Mouse (Mus musculus) left cerebral cortex, postnatal 36 days (tissue): ENCODE results near the gene Strada. TPM values are rescaled to one million over a fixed set of nuclear protein-coding genes. Genes with fewer than 3 reads are reported as not detected.
A peak's percentile ranks its signal among the peaks of the same experiment; 100 is the strongest.
"Not testable (repeated sequence)": the region's sequence is repeated elsewhere in the genome, so short reads cannot be mapped to it uniquely, and the experiment has no call there.

Experiments used
- DNase-seq, 2 experiments: peaks; one replicate each; pipeline ENCODE4 v3.0.0; 2021 to 2022; ENCODE audit warnings: low spot score in 2 of 2, mixed read lengths in 1 of 2
- intact Hi-C: fragments of 180-260 bp; cut with DNase I; formaldehyde crosslinking; loops from one replicate; pipeline ENCODE4 v1.15.1; 2025
- total RNA-seq, 2 experiments: library from RNA; stranded (reverse); gene quantifications; 2 replicates each; pipeline ENCODE4 v1.2.3; 2021

Strada gene
- total RNA-seq, 2 experiments from 2014 or later, result 26.6 to 31.2 TPM

DNA sequence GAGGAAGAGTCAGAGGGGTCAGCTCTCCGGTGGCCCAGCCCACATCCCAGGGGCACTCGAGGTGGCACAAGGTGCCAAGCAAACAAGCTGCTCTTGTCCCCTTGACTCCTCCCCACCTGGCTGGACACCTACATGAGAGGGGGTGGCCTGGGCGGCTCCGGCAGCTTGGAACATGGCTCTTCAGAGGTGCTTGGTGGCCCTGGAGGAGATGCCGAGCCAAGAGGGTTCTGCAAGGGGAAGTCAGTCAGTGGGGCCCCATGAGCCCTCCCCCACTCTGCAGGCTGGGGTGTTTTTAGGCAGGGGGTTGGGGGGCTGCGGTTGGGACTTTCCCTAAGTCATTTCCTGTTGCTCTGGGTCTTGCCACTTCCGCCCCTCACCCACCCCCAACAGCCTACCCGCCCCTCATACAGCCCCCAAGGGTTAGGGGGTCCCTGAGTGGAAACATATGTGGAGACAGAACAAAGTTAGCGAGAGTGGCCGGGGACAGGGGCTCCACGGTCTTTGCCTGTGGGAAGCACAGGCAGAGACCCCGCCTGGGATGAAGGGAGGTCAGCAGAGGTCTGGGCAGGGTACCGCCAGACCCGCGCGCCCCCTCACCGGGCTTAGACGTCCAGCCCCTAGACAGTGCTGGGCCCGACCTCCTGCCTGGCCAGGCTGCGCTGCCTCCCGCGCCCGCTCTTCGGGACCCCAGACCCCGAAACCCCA is 42.6 kb downstream of the Strada start:
- intact Hi-C loops, result loop anchor here (1.0 to 5.0 kb wide), 2 partner anchors 35 to 73 kb away; no protein-coding TSS in a partner anchor
- DNase-seq, result peak; percentile 48 to 57

DNA sequence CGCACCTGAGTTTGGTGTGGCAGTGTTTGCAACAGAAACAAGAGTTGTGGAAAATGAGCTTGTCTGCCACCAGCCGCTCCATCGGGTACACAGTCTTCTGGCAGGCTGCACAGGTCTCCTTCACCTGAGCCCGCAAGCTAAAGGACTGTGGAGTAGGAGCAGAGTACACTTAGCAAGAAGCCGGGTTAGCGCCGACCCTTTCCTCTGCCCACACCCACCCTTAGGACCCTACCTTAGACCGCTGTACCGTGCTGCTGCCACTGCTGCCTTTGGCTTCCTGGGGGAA is 43.1 kb downstream of the Strada start:
- intact Hi-C loops, result loop anchor here (1.0 to 5.0 kb wide), 2 partner anchors 35 to 73 kb away; no protein-coding TSS in a partner anchor
- no peak for DNase-seq

GRCm38 (mm10) chr11:106158081-106158929 is 43.7 kb downstream of the Strada start:
- intact Hi-C loops, result loop anchor here (5.0 kb wide), 1 partner anchor 74 kb away; no protein-coding TSS in a partner anchor

DNA sequence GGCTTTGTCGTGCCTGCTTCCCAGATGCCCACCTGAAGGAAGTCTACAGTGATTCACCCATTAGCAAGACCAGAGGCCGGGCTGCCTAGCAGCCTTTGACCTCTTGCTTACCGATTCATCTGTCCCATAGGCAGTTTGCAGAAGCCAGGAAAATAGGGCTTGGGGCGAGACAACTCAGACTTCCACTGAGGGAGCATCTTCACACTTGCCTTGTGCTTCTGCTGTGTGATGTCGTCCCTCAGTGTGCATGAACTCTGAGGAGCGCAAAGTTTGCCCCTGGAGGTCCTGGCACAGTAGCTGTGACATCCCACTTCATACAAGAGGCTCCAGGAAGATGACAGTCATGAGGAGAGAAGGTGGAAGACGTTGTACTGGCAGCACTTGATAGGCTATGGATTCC is 44.8 kb downstream of the Strada start:
- no peak for DNase-seq
- intact Hi-C loops, result loop anchor here (5.0 kb wide), 1 partner anchor 75 kb away; no protein-coding TSS in a partner anchor

More at GRCm38 (mm10) chr11:106158081-106158929, 43.7 kb downstream of the Strada start:
- peak; percentile 45 to 53 for DNase-seq

GRCm38 (mm10) chr11:106156257-106156656 is 45.7 kb downstream of the Strada start:
- no peak for DNase-seq
- intact Hi-C loops, result loop anchor here (5.0 kb wide), 1 partner anchor 76 kb away; no protein-coding TSS in a partner anchor

GRCm38 (mm10) chr11:106155761-106156160 is 46.2 kb downstream of the Strada start:
- DNase-seq, result no peak
- intact Hi-C loops, result loop anchor here (5.0 kb wide), 1 partner anchor 77 kb away; no protein-coding TSS in a partner anchor

DNA sequence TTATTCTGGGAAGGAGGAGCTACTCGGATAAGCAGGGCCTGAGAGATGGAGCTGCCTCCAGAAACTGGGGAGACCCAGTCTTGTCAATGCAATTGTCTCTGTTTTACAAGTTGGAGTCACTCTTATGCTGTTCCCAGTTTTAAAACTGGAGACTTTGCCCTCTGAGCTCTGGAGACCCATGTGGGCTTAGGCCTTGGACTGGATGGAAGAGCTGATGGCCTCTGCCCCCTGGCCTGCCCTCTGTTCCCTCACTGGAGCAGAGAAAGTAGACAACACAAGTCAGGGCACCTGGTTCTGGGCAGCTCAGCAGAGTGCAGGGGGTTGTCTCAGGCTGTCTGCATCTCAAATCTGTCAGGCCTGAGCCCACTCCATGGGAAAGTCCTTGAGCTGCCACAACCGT is 47.2 kb downstream of the Strada start:
- no peak for DNase-seq
- intact Hi-C loops, result loop anchor here (5.0 kb wide), 1 partner anchor 78 kb away; no protein-coding TSS in a partner anchor

DNA sequence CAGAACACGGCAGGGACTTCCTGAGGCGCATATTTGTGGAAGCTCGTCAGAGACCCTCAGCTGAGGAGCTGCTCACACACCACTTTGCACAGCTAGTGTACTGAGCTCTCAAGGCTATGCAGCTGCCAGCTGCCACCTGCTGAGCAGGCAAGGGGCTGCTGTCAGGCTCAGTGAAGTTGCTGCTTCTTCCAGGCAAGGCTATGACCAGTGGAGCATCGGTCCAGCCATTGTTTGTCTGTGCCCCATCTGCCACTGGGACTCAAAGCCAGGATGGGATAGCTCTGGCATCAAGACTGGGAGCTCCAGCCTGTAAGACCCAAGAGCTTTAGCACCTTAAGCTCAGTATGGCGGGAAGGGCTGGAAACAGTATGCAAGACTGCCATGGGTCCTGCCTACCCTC is 47.9 kb downstream of the Strada start:
- intact Hi-C loops, result no loop called here
- DNase-seq, result no peak

DNA sequence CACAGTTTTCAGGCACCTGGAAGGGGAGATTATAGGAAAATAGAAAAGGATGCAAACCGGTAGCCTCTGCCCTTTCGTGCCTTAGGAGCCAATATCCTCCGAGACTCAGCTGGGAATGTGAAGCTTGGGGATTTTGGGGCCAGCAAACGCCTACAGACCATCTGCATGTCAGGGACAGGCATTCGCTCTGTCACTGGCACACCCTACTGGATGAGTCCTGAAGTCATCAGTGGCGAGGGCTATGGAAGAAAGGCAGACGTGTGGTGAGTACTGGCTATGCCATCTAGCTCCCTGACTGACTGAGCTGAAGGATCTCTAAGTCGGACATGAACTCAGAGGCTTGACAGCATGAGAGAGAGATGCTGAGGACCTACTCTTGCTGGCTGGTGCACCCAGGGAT is 49.8 kb downstream of the Strada start:
- intact Hi-C loops, result no loop called here
- peak; percentile 42 to 67 for DNase-seq

- DNase-seq, result no peak
- intact Hi-C loops, result no loop called here
These were observed 50.7 kb downstream of the Strada start for GRCm38 (mm10) chr11:106151219-106151618.

GRCm38 (mm10) chr11:106134580-106135528 is 67.1 kb downstream of the Strada start:
- no peak for DNase-seq
- intact Hi-C loops, result no loop called here

- intact Hi-C loops, result no loop called here
- DNase-seq, result no peak
These were observed 69.5 kb downstream of the Strada start for GRCm38 (mm10) chr11:106132516-106132915.

DNA sequence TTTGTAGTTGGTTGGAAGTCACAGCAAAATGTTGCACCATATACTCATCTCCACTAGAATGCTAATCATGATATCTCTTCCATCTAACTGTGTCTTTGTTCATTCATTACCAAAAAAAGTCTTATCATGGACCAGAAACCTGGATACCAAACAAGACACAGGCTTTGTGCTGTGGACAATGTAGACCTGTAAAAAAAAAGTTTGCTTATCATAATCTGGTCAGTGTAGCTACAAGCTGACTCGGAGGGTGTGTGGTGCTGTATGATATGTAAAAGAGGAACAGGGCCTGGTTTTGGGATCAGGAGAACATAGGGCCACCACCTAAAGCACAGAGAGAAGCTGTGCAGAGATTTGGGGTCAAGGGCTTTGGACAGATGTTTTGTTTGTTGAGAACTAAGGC is 72.5 kb downstream of the Strada start:
- intact Hi-C loops, result no loop called here
- DNase-seq, result no peak

DNA sequence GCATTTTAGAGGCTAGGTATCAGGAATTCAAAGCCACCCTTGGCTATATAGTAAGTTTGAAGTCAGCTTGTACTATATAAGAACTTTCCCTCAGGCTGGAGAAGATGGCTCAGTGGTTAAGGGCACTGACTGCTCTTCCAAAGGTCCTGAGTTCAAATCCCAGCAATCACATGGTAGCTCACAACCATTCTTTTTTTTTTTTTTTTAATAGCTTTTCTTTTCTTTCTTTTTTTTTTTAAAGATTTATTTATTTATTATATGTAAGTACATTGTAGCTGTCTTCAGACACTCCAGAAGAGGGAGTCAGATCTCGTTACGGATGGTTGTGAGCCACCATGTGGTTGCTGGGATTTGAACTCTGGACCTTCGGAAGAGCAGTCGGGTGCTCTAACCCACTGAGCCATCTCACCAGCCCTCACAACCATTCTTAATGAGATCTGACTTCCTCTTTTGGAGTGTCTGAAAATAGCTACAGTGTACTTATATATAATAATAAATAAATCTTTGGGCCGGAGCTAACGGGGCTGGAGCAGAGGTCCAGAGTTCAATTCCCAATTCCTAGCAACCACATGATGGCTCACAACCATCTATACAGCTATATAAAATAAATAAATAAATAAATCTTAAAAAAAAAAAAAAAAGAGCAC is 75.1 kb downstream of the Strada start:
- not testable (repeated sequence) for DNase-seq

DNA sequence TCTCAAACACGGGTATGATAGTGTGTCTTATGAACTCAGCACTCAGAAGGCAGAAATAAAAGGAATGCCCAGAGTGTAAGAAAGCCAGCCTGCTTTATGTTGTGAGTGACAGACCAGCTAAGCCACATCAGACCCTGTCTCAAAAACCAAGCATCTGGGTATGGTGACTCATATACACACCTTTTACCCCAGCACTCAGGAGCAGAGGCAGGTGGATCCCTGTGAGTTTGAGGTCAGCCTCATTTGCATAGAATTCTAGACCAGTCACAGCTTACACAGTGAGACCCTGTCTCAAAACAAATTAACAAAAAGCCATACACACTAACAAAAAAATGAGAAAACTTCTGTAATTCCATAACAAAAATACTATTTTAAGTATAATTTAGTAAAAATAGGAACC is 76.1 kb downstream of the Strada start:
- DNase-seq, result no peak
- intact Hi-C loops, result no loop called here

More for the DNA sequence above, 75.1 kb downstream of the Strada start:
- intact Hi-C loops, result not testable (repeated sequence)

- DNase-seq, result no peak
- intact Hi-C loops, result no loop called here
These were observed 77.2 kb downstream of the Strada start for GRCm38 (mm10) chr11:106124784-106125183.

DNA sequence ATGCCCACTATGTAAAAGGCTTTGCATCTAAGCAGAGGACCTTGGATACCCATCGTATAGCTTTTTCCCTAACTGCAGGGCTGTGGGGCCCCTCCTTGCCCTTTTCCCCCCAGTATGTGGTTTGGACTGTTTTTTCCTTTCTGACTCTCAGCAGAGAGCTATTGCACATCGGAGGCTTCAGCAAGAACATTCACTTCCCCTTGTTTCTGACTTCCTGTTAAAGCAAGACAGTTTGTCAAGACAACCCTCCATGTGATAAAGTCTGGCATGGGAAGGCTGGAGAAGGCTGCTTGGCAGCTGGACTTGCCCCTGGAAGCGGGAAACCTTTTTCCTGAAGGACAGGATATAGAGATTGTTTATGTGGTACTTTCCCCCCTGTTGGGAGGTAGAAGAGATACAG is 79.2 kb downstream of the Strada start:
- DNase-seq, result no peak
- intact Hi-C loops, result no loop called here

GRCm38 (mm10) chr11:106122221-106122620 is 79.7 kb downstream of the Strada start:
- no peak for DNase-seq
- intact Hi-C loops, result no loop called here
